Mouse (Mus musculus) CH12.LX (cell line): Measurements from ENCODE around the gene Prima1. TPM values are rescaled to one million over a fixed set of nuclear protein-coding genes. Genes with fewer than 3 reads are reported as not detected.
A peak's percentile ranks its signal among the peaks of the same experiment; 100 is the strongest.

Source experiments
- DNase-seq: peaks from one replicate; pipeline ENCODE4 v3.0.0-alpha.2; 2013; ENCODE audit errors: extremely low read depth
- H3K27ac ChIP-seq: 2 replicates; pipeline ENCODE4 v1.5.1; 2012; ENCODE audit warnings: low read depth, mild to moderate bottlenecking, control low read depth, moderate library complexity; ENCODE audit not compliant: insufficient read depth
- H3K27me3 ChIP-seq: replicated peaks from 2 replicates; pipeline ENCODE3; 2012; ENCODE audit warnings: inconsistent platforms
- H3K36me3 ChIP-seq, 2 experiments: replicated peaks in 1 of 2; 2 replicates each; pipeline versions ENCODE3 to v1.6.1; 2012; ENCODE audit warnings: inconsistent platforms in 1 of 2, low read length in 1 of 2, mild to moderate bottlenecking in 1 of 2, mixed read lengths in 1 of 2, moderate library complexity in 1 of 2; ENCODE audit not compliant: control insufficient read depth in 1 of 2, insufficient read depth in 1 of 2
- H3K4me1 ChIP-seq, 2 experiments: 2 replicates each; pipeline ENCODE4 v1.6.1; 2012; ENCODE audit warnings: inconsistent platforms in 1 of 2, moderate library complexity in 1 of 2; ENCODE audit not compliant: insufficient read depth in 2 of 2, control insufficient read depth in 1 of 2
- H3K4me2 ChIP-seq: 2 replicates; pipeline ENCODE4 v1.6.1; 2012; ENCODE audit warnings: low read depth, mild to moderate bottlenecking, control low read depth; ENCODE audit not compliant: poor library complexity, insufficient read depth, severe bottlenecking
- H3K4me3 ChIP-seq, 3 experiments: fragments of 150-350 bp in 1 of 3; sonication (generic) in 1 of 3; replicated peaks in 1 of 3; 2 replicates each; pipeline versions ENCODE3 to v1.5.1; 2011 to 2012; ENCODE audit warnings: low read depth in 2 of 3, low read length in 2 of 3, mild to moderate bottlenecking in 2 of 3, moderate library complexity in 2 of 3, control low read depth in 1 of 3, improper control_type of control experiment in 1 of 3, inconsistent platforms in 1 of 3, mixed read lengths in 1 of 3; ENCODE audit not compliant: poor library complexity in 1 of 3
- H3K79me2 ChIP-seq: replicated peaks from 2 replicates; pipeline ENCODE4 v1.6.1; 2012; ENCODE audit warnings: mild to moderate bottlenecking, moderate library complexity; ENCODE audit not compliant: control insufficient read depth, poor library complexity, insufficient read depth, severe bottlenecking; ENCODE audit errors: extremely low read depth
- H3K9ac ChIP-seq: 2 replicates; pipeline ENCODE4 v1.6.1; 2012; ENCODE audit warnings: low read depth, mild to moderate bottlenecking, control low read depth, moderate library complexity; ENCODE audit not compliant: insufficient read depth
- H3K9me3 ChIP-seq: replicated peaks from 2 replicates; pipeline ENCODE3; 2012; ENCODE audit warnings: low read length, inconsistent platforms, mixed read lengths
- BHLHE40 ChIP-seq: IDR thresholded peaks from 2 replicates; pipeline ENCODE4 v1.6.1; 2011; ENCODE audit warnings: mild to moderate bottlenecking, low read depth, low read length, improper control_type of control experiment
- CHD1 ChIP-seq: IDR thresholded peaks from 2 replicates; pipeline ENCODE4 v1.6.1; 2012; ENCODE audit warnings: low read depth, low read length, improper control_type of control experiment, inconsistent platforms
- CHD2 ChIP-seq: IDR thresholded peaks from 2 replicates; pipeline ENCODE4 v1.6.1; 2011; ENCODE audit warnings: low read length, improper control_type of control experiment
- CTCF ChIP-seq, 2 experiments: IDR thresholded peaks in 1 of 2; conservative IDR thresholded peaks in 1 of 2; 2 replicates each; pipeline ENCODE4 v1.5.1; 2011 to 2012; ENCODE audit warnings: low read depth in 2 of 2, low read length in 2 of 2, improper control_type of control experiment in 1 of 2, inconsistent platforms in 1 of 2, mild to moderate bottlenecking in 1 of 2, moderate library complexity in 1 of 2
- E2F4 ChIP-seq: IDR thresholded peaks from 2 replicates; pipeline ENCODE4 v1.6.1; 2011; ENCODE audit warnings: low read depth, low read length, improper control_type of control experiment; ENCODE audit not compliant: insufficient replicate concordance
- ELF1 ChIP-seq: IDR thresholded peaks from 2 replicates; pipeline ENCODE4 v1.6.1; 2014; ENCODE audit warnings: low read depth, mild to moderate bottlenecking, inconsistent platforms, low read length, improper control_type of control experiment
- EP300 ChIP-seq: IDR thresholded peaks from 2 replicates; pipeline ENCODE4 v1.6.1; 2011; ENCODE audit warnings: low read length, improper control_type of control experiment
- HCFC1 ChIP-seq: IDR thresholded peaks from 2 replicates; pipeline ENCODE4 v1.6.1; 2012; ENCODE audit warnings: low read depth, mild to moderate bottlenecking, inconsistent platforms, low read length, improper control_type of control experiment
- JUND ChIP-seq: conservative IDR thresholded peaks from 2 replicates; pipeline ENCODE4 v1.6.1; 2011; ENCODE audit warnings: low read depth, low read length, improper control_type of control experiment
- KAT2A ChIP-seq: IDR thresholded peaks from 2 replicates; pipeline ENCODE4 v1.6.1; 2012; ENCODE audit warnings: low read length, improper control_type of control experiment, inconsistent platforms; ENCODE audit not compliant: insufficient replicate concordance
- MYC ChIP-seq: IDR thresholded peaks from 2 replicates; pipeline ENCODE4 v1.6.1; 2011; ENCODE audit warnings: low read depth, mild to moderate bottlenecking, improper control_type of control experiment, low read length
- NELFE ChIP-seq: IDR thresholded peaks from 2 replicates; pipeline ENCODE4 v1.6.1; 2011; ENCODE audit warnings: low read depth, low read length, improper control_type of control experiment
- POLR2A ChIP-seq: IDR thresholded peaks from 2 replicates; pipeline ENCODE4 v1.6.1; 2011; ENCODE audit warnings: low read depth, mild to moderate bottlenecking, improper control_type of control experiment, low read length
- RAD21 ChIP-seq: IDR thresholded peaks from 2 replicates; pipeline ENCODE4 v1.6.1; 2011; ENCODE audit warnings: low read depth, mild to moderate bottlenecking, low read length, improper control_type of control experiment, moderate library complexity
- SIN3A ChIP-seq: IDR thresholded peaks from 2 replicates; pipeline ENCODE4 v1.6.1; 2012; ENCODE audit warnings: low read length, improper control_type of control experiment, inconsistent platforms
- TCF12 ChIP-seq: IDR thresholded peaks from 2 replicates; pipeline ENCODE4 v1.6.1; 2014; ENCODE audit warnings: low read depth, mild to moderate bottlenecking, inconsistent platforms, low read length, improper control_type of control experiment
- UBTF ChIP-seq: IDR thresholded peaks from 2 replicates; pipeline ENCODE4 v1.6.1; 2012; ENCODE audit warnings: low read depth, mild to moderate bottlenecking, inconsistent platforms, low read length, improper control_type of control experiment, moderate library complexity
- USF2 ChIP-seq: conservative IDR thresholded peaks from 2 replicates; pipeline ENCODE4 v1.6.1; 2011; ENCODE audit warnings: low read depth, low read length, improper control_type of control experiment
- ZC3H11A ChIP-seq: IDR thresholded peaks from 2 replicates; pipeline ENCODE4 v1.6.1; 2012; ENCODE audit warnings: low read depth, mild to moderate bottlenecking, inconsistent platforms, low read length, improper control_type of control experiment
- ZMIZ1 ChIP-seq: IDR thresholded peaks from 2 replicates; pipeline ENCODE4 v1.6.1; 2012; ENCODE audit warnings: low read depth, mild to moderate bottlenecking, inconsistent platforms, low read length, improper control_type of control experiment
- ZNF384 ChIP-seq: IDR thresholded peaks from 2 replicates; pipeline ENCODE4 v1.6.1; 2012; ENCODE audit warnings: low read depth, low read length, improper control_type of control experiment, inconsistent platforms
- dilution Hi-C: fragments of 300-500 bp; cut with MboI; formaldehyde crosslinking; loops from 2 replicates; pipeline ENCODE4 v1.14.3; 2020; ENCODE audit warnings: low sequenced_read_pairs; ENCODE audit not compliant: extremely low pct_unique_long_range_greater_than_20kb, extremely low pct_ligation_motif_present
- in situ Hi-C: fragments of 300-500 bp; cut with MboI; formaldehyde crosslinking; loops from 3 replicates; pipeline ENCODE4 v1.14.3; 2019; ENCODE audit warnings: low sequenced_read_pairs, low pct_ligation_motif_present, low pct_unique_long_range_greater_than_20kb, mixed read lengths
- polyA plus RNA-seq: library from polyadenylated mRNA; unstranded; fragments of >175 nt; gene quantifications from 2 replicates; pipeline ENCODE4 v1.2.1, GENCODE M21; 2012; ENCODE audit warnings: low read depth; ENCODE audit not compliant: insufficient read length
- total RNA-seq, 2 experiments: library from RNA; depleted of rRNA; stranded (reverse); fragments of 300-350 nt in 1 of 2; fragments of >200 nt in 1 of 2; gene quantifications; 2 replicates each; pipeline ENCODE4 v1.2.3; 2012 to 2014

The Prima1 gene
- total and polyA plus RNA-seq, 3 experiments, result not detected

GRCm38 (mm10) chr12:103281912-103282311 is 40.0 kb upstream of the Prima1 start:
- Histone ChIP-seq H3K4me3 (no peak overlapping the region), H3K27ac (no peak overlapping the region), H3K9ac (no peak overlapping the region), H3K36me3 (no peaks in the 10 kb centered on the region), H3K27me3 (no peaks in the 10 kb centered on the region)
- DNase-seq, result peak; percentile 28
- in situ Hi-C loops, result no loop called here
- TF ChIP-seq ZNF384, result no peak
- TF ChIP-seq POLR2A, result no peak
- TF ChIP-seq EP300, result 0 out of 2 replicates have a peak, but pooled peaks have one; percentile 12
- TF ChIP-seq, all 38 proteins: peak for 1
- H3K4me2 ChIP-seq, result no peak overlapping the region
- dilution Hi-C loops, result no loop called here
- H3K4me1 ChIP-seq, result peaks cover 5 to 15% of the 10 kb centered on the region in 2 experiments; a peak in 2 of 4 replicates
- H3K79me2 ChIP-seq, result no peaks in the 10 kb centered on the region
- H3K9me3 ChIP-seq, result peaks cover 8% of the 10 kb centered on the region

GRCm38 (mm10) chr12:103281491-103281890 is 39.5 kb upstream of the Prima1 start:
- Histone ChIP-seq H3K79me2 (no peaks in the 10 kb centered on the region), H3K4me3 (no peak overlapping the region), H3K9me3 (peaks cover 8% of the 10 kb centered on the region), H3K27ac (no peak overlapping the region), H3K36me3 (no peaks in the 10 kb centered on the region), H3K4me1 (peaks cover 5 to 15% of the 10 kb centered on the region in 2 experiments; a peak in 2 of 4 replicates), H3K4me2 (no peak overlapping the region), H3K9ac (no peak overlapping the region), H3K27me3 (no peaks in the 10 kb centered on the region)
- dilution Hi-C loops (no loop called here), in situ Hi-C loops (no loop called here)
- no peak for TF ChIP-seq TCF12
- TF ChIP-seq SIN3A, result no peak
- no peak for TF ChIP-seq HCFC1
- no peak for TF ChIP-seq ZC3H11A
- TF ChIP-seq MYC, result no peak
- no peak for TF ChIP-seq USF2
- no peak for TF ChIP-seq E2F4
- TF ChIP-seq BHLHE40, result no peak
- no peak for TF ChIP-seq CHD2
- no peak for TF ChIP-seq EP300
- no peak for TF ChIP-seq KAT2A
- TF ChIP-seq POLR2A, result no peak
- TF ChIP-seq UBTF, result no peak
- no peak for TF ChIP-seq NELFE
- TF ChIP-seq JUND, result no peak
- TF ChIP-seq ELF1, result no peak
- TF ChIP-seq RAD21, result no peak
- TF ChIP-seq CHD1, result no peak
- no peak for TF ChIP-seq CTCF (conservative IDR thresholded peaks at IDR 0.05 in 1 of 2, IDR thresholded peaks at IDR 0.05 in 1 of 2; ENCODE audit: low read depth in 2 of 2, low read length in 2 of 2)
- no peak for TF ChIP-seq ZMIZ1
- DNase-seq, result no peak
